Mouse (Mus musculus): ENCODE measurements around the gene Atf6b.

- TF ChIP-seq CTCF (IDR thresholded peaks at IDR 0.05 in 2 of 3, conservative IDR thresholded peaks at IDR 0.05 in 1 of 3; ENCODE audit: control insufficient read depth in 1 of 3, insufficient read depth in 1 of 3, low read depth in 2 of 3, low read length in 3 of 3, poor library complexity in 1 of 3, severe bottlenecking in 1 of 3) (no peak), POLR2AphosphoS2 (IDR thresholded peaks at IDR 0.05; ENCODE audit: low read length) (no peak), E2F4 (IDR thresholded peaks at IDR 0.05; ENCODE audit: borderline replicate concordance, low read depth, low read length) (no peak), MAX (IDR thresholded peaks at IDR 0.05; ENCODE audit: low read length) (no peak), NRF1 (IDR thresholded peaks at IDR 0.05; ENCODE audit: insufficient read depth, low read depth, low read length, poor library complexity, severe bottlenecking) (no peak), MYB (IDR thresholded peaks at IDR 0.05; ENCODE audit: low read depth, low read length) (no peak), MYC (IDR thresholded peaks at IDR 0.05; ENCODE audit: low read depth, low read length) (no peak), POLR2A (IDR thresholded peaks at IDR 0.05; ENCODE audit: control insufficient read depth in 1 of 2, insufficient read depth in 1 of 2, low read depth in 1 of 2, low read length in 2 of 2, poor library complexity in 1 of 2) (no peak), EP300 (IDR thresholded peaks at IDR 0.05; ENCODE audit: low read depth in 1 of 2, low read length in 2 of 2) (no peak), TCF12 (IDR thresholded peaks at IDR 0.05; ENCODE audit: low read depth, low read length) (no peak)
Measured at GRCm38 (mm10) chr17:34658591-34658990, 11.6 kb downstream of the Atf6b start.

All from MEL (cell line).